Mouse (Mus musculus): ENCODE measurements around the gene Tdp1. TPM values are rescaled to one million over a fixed set of nuclear protein-coding genes. Genes with fewer than 3 reads are reported as not detected.

The Tdp1 gene
- 9.8 and 10.2 TPM in 2 replicates for polyA plus RNA-seq (2012; rRNA removed)

DNA sequence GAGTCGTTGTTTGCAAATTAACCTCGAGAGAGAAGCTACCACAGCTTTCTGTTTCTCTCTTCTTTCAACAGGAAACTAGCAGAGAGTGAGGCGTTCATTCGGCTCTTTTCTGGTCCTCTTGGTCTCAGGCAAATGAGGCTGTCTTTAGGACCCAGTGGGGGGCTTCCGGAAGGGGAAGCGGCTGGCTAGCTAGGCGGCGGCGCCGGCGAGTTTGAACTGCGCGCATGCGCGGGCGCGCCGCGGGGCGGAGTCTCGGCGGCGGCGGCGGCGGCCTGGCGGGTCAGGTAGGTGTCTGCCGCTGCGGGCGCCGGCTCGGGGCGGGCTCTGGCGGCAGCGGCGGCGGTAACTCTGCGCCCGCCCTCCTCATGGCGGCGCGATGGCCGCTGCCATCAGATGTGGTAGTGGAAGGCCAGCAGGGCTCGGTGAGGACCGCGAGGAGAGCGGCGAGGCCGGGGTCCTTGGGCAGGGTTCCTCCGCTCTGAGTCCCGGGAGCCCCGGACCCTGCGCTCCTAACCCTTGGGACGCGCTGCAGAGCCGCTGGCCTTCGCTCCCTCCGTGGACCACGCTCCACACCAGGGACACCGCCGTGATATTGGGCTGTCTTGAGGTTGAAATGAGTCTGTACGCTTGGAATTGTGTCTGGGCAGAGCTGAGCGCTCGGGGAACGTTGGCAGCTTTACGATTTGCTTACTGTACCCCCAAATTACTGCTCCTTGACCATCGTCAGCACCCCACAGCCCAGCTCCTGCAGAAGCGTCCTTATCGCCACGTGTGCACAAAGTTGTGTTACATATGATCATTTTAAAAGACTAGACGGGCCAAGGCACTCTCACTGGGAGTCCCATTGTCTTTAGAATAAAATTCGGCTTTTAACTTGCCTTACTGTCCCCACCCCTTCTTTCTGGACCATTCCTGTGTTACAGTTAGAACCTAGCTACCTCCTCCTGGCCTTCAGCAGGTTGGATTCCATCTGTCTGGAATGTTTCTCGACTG is at the start of gene Tdp1, which contains the start of gene Efcab11:
Gene Tdp1, plus strand, starts transcription at position 249 of the 993 bp plus-strand sequence.
Gene Efcab11, minus strand, starts transcription at position 171 of the 993 bp plus-strand sequence.
- no peak for DNase-seq (ENCODE audit: low read depth)

- DNase-seq (ENCODE audit: low read depth), result no peak
These were observed 47.7 kb upstream of the Tdp1 start for GRCm38 (mm10) chr12:99836404-99837131.

DNA sequence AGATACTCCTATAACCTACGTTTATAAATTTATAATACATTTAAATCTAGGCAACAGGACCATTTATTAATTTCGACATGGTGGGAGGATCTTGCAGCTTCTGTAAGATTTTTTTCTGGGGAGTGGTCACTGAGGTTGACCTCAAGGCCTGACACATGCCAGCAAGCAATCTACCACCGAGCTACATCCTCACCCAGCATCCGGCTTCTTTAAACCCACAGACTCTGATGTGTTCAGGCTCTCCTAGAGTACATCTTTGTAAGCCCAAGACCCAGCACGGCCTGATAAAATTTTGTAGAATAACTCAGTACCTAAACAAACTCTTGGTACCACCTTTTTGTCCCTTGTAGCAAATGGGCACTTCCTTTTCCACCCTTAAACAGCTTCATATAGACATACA is 46.8 kb upstream of the Tdp1 start:
- no peak for DNase-seq (ENCODE audit: low read depth)

DNA sequence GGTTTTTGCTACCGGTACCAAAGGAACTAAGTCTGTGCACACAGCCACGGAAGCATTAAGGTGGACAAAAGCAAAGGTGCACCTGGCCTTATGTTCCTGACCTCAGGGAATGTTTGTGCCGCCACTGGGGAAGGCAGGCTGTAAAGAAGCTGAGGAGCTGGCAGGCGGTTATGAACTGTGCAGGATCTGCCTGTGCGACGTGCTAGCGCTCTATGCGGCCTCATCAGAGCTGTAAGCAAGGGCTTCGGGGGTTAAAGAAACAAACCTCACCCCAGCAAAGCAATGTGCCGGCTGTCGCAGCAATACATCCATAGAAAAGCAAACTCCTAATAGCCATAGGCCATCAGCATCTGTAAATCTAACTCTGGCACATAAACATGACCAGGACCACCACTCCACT is 46.2 kb upstream of the Tdp1 start:
- DNase-seq (ENCODE audit: low read depth), result no peak

DNA sequence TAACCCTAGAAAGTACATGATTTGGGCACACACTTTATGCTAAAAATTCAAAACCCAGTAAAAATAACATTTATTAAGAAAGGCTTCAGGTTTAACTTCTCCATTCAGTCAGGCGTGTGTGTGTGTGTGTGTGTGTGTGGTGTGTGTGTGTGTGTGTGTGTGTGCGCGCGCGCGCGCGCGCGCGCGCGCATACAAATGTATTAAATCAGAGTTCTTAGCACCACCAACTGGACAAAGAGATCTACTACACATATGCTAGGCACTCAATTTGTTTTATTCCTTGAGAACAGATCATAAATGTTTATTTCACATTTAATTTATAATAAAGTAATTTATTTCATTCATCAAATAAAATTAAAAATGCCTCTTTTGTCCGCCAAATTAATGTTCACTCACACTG is 45.6 kb upstream of the Tdp1 start:
- no peak for DNase-seq (ENCODE audit: low read depth)

GRCm38 (mm10) chr12:99844951-99845350 is 39.4 kb upstream of the Tdp1 start:
- DNase-seq (ENCODE audit: low read depth), result no peak

GRCm38 (mm10) chr12:99849996-99850395 is 34.3 kb upstream of the Tdp1 start:
- DNase-seq (ENCODE audit: low read depth), result no peak

- no peak for DNase-seq (ENCODE audit: low read depth)
These were observed 30.7 kb upstream of the Tdp1 start for GRCm38 (mm10) chr12:99853323-99854258.

DNA sequence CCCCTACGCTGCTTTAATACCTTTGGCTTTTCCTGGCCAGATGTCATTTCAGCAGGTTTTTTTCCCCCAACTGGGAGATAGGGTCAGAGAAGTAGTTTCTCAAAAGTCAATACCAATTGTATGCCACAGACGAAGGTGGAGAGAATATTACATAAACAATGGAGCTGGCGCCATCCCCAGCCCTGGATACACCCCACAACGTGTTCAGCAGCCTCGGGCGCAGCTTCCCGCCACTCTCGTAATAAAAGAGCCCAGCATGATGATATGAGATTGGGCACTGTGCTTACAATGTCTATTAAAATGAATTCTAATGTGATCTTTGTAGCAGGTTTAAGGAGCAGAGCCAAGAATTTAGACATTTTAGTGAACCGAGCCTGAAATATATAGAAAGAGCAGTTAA is 28.3 kb upstream of the Tdp1 start:
- DNase-seq (ENCODE audit: low read depth), result no peak

DNA sequence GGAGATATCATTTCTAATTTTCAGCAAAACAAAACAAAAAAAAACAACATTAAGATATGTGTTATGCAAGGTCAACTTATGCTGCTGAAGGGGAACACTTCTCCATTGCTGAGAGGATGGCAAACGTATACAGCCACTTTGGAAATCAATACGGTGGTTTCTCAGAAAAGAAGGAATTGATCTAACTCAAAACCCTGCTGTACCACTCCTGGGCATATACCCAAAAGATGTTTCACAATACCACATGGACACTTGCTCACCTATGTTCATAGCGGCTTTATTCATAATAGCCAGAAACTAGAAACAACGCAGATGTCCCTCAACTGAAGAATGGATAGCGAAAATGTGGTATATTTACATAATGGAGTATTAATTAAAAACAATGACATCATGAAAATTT is 25.7 kb upstream of the Tdp1 start:
- no peak for DNase-seq (ENCODE audit: low read depth)

DNA sequence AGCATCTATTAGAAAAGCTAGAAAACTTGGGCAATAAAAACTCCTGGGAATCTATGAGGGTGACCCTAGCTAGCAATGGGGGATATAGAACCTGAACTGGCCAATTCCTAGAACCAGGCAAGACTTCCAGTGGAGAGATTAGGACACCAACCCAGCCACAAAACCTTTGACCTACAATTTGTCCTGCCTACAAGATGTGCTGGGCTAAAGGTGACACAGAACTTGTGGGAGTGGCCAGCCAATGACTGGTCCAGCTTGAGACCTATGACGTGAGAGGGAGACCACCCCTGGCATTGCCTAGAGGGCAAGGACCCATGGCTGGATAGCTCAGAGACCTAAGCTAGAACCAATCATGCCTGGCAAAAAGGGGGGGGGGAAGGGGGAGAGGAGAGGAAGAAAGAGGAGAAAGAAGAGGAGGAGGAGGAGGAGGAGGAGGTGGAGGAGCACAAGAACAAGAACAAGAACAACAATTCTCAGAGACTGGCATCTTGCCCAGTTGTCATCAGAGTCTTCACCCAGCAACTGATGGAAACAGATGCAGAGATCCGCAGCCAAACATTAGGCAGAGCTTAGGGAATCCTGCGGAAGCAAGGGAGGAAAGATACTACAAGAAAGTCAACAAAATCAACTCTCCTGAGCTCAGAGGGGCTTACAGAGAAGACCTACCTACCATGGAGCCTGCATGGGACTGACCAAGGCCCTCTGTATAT is 24.8 kb upstream of the Tdp1 start:
- DNase-seq (ENCODE audit: low read depth), result no peak

DNA sequence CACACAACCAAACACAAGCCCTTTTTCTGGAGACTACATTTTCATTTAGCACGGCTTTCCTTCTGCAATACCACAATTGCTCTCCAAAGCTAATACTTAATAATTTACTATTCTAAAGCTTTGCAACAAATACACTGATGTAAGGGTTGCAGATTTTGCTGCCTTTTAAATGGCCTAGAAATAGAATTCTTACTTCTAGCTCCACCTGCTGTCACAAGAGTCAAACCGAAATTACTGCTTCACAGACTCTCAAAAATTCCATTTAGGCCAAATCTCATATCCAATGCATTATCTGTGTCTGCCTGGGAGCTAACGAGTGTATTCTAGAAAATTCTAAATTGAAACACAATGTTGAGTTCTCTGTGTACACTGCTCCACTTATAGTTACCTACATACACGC is 23.3 kb upstream of the Tdp1 start:
- DNase-seq (ENCODE audit: low read depth), result no peak

- no peak for DNase-seq (ENCODE audit: low read depth)
These were observed 19.7 kb upstream of the Tdp1 start for GRCm38 (mm10) chr12:99864613-99865012.

DNA sequence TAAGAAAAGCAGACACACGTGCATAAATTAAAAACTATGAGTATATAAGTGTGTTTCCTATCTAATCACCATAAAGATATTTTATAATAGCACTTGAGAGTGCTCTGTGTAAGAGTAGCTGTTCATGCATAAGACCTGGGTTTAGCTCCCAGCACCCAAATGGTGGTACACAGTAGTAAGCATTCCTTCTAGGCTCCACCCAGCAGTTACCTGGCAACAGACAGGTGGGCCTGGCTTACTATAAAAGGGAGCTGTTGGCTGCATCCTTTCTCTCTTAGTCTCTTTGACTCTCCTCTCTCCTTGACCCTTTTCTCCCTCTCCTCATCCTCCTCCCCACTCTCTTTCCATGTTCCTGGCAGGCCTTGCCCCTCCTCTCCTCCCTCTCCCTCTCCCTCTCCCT is 15.5 kb upstream of the Tdp1 start:
- DNase-seq (ENCODE audit: low read depth), result no peak

GRCm38 (mm10) chr12:99873443-99873842 is 10.9 kb upstream of the Tdp1 start:
- no peak for DNase-seq (ENCODE audit: low read depth)

GRCm38 (mm10) chr12:99874609-99875008 is 9.7 kb upstream of the Tdp1 start:
- no peak for DNase-seq (ENCODE audit: low read depth)

GRCm38 (mm10) chr12:99883000-99883712 is 1.2 kb upstream of the Tdp1 start:
- DNase-seq (ENCODE audit: low read depth), result no peak

- DNase-seq (ENCODE audit: low read depth), result no peak
These were observed 608 bp upstream of the Tdp1 start for GRCm38 (mm10) chr12:99883713-99884105.

GRCm38 (mm10) chr12:99885282-99885901 is 1.1 kb downstream of the Tdp1 start:
- DNase-seq (ENCODE audit: low read depth), result no peak

DNA sequence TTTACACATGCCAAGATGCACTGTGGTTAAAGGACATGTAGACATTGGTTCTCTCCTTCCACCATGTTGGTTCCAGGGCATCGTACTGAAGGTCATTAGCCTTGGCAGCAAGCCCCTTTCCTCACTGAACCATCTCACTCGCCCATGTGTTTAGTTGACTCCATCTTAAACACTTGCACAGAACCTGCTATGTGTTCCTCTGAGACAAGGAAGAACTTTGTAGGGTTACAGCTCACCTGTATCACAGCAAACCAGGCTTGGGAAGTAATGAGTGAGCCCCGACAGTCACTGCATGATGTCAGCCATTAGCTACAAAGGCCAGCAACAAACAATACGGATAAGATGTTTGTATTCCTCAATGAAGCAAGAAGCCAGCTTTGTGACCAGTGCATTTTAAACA is 13.5 kb downstream of the Tdp1 start:
- no peak for DNase-seq (ENCODE audit: low read depth)

Data from gonadal fat pad, adult 2 months (tissue).